Mouse (Mus musculus) layer of hippocampus, adult 9-11 months (tissue): ENCODE data around the gene Tprkb.
"Not testable (repeated sequence)": the region's sequence is repeated elsewhere in the genome, so short reads cannot be mapped to it uniquely, and the experiment has no call there.

Experiments
- DNase-seq: peaks from one replicate; pipeline ENCODE4 v3.0.0; 2022

Gene Tprkb

DNA sequence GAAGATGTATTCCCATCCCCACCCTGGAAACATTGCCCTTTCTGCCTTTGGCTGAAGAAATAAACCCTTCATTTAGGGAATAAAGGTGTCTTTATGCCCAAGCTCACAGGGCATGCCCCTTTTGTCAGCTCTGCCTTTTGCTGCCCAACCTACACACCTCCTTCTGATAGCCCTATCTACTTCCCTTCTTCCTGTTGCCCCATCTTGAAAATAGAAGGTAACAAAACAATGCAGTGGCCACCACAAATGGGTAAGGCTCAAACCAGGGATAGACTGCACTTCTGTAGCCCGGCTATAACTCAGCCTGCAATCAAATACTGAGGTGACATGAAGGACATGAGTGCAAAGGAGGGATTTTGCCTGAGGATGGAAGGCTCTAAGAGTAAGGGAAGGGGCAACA is 64.1 kb downstream of the Tprkb start:
- DNase-seq, result no peak

DNA sequence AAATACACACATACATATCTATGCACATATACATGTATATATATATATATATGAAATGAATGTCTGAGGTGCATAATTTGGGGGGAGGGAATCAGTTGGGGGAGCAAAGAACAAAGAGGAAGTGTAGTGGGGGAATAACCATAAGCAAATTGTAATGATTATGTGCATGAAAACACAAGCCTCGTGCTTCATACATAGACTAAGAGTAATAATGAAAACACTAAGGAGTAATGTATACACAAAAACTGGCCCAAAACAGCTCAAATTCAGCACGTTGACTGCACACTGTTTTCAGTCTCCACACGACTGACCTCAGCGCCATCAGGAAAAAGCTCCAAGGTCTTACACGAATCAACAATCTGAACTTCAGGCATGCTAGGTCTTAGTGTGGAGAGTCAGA is 64.6 kb downstream of the Tprkb start:
- DNase-seq, result no peak

DNA sequence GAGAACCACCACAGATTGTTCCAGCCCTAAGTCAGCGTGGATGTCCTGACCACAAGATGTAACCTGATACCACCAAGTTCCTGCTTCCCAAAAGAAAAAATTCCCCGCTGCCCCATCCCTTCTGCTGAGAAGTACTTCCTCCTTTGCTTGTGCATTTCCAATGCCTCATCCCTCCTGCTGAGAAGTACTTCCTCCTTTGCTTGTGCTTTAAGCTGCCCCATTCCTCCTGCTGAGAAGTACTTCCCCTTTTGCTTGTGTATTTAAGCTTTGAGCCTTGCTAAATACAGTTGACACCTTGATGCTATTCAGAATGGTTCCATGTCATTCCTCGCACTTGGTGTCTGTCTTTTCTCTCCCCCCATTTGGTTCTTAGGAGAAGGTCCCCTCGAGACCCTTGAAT is 67.1 kb downstream of the Tprkb start:
- not testable (repeated sequence) for DNase-seq
